Mouse (Mus musculus) spleen, adult 2 months (tissue): ENCODE measurements around the gene Tfeb.

Experiments
- CTCF ChIP-seq: fragments of 200-500 bp; IDR thresholded peaks from 2 replicates; pipeline ENCODE4 v1.5.1; 2011; ENCODE audit warnings: mild to moderate bottlenecking, inconsistent platforms; ENCODE audit not compliant: insufficient read depth, insufficient read length, insufficient replicate concordance; ENCODE audit errors: extremely low read depth
- POLR2A ChIP-seq: fragments of 200-500 bp; IDR thresholded peaks from 2 replicates; pipeline ENCODE4 v1.6.1; 2011; ENCODE audit warnings: low read depth, low read length, inconsistent platforms

GRCm38 (mm10) chr17:47834482-47834767 lies 97.6 kb downstream of the Tfeb start, which contains the start of gene Mdfi:
- no peak for TF ChIP-seq POLR2A
- no peak for TF ChIP-seq CTCF
